Mouse (Mus musculus) MEL (cell line): ENCODE results near the gene Phf5a.

Source experiments
- CHD1 ChIP-seq: IDR thresholded peaks from 2 replicates; pipeline ENCODE4 v1.6.1; 2012; ENCODE audit warnings: low read depth, mild to moderate bottlenecking, inconsistent platforms, low read length, improper control_type of control experiment
- CTCF ChIP-seq, 3 experiments: IDR thresholded peaks in 2 of 3; conservative IDR thresholded peaks in 1 of 3; 2 replicates each; pipeline ENCODE4 v1.5.1; 2011 to 2012; ENCODE audit warnings: low read length in 3 of 3, low read depth in 2 of 3, mild to moderate bottlenecking in 2 of 3, improper control_type of control experiment in 1 of 3, inconsistent platforms in 1 of 3, mixed read lengths in 1 of 3, moderate library complexity in 1 of 3; ENCODE audit not compliant: control insufficient read depth in 1 of 3, insufficient read depth in 1 of 3, poor library complexity in 1 of 3, severe bottlenecking in 1 of 3
- HCFC1 ChIP-seq: IDR thresholded peaks from 2 replicates; pipeline ENCODE4 v1.6.1; 2012; ENCODE audit warnings: low read depth, mild to moderate bottlenecking, inconsistent platforms, low read length, improper control_type of control experiment, moderate library complexity
- POLR2A ChIP-seq, 2 experiments: IDR thresholded peaks; 2 replicates each; pipeline ENCODE4 v1.6.1; 2011 to 2012; ENCODE audit warnings: low read length in 2 of 2, mild to moderate bottlenecking in 2 of 2, control low read depth in 1 of 2, improper control_type of control experiment in 1 of 2, low read depth in 1 of 2, moderate library complexity in 1 of 2; ENCODE audit not compliant: control insufficient read depth in 1 of 2, insufficient read depth in 1 of 2, poor library complexity in 1 of 2
- RAD21 ChIP-seq: IDR thresholded peaks from 2 replicates; pipeline ENCODE4 v1.6.1; 2011; ENCODE audit warnings: mild to moderate bottlenecking, low read depth, low read length, improper control_type of control experiment
- TAL1 ChIP-seq: IDR thresholded peaks from 2 replicates; pipeline ENCODE4 v1.6.1; 2012; ENCODE audit warnings: mild to moderate bottlenecking, inconsistent platforms, low read length, moderate library complexity, mixed read lengths
- TBP ChIP-seq: IDR thresholded peaks from 2 replicates; pipeline ENCODE4 v1.8.0; 2011; ENCODE audit warnings: low read depth, low read length, improper control_type of control experiment
- USF2 ChIP-seq, 2 experiments: IDR thresholded peaks; 2 replicates each; pipeline ENCODE4 v1.6.1; 2011 to 2012; ENCODE audit warnings: improper control_type of control experiment in 2 of 2, low read length in 2 of 2, borderline replicate concordance in 1 of 2, inconsistent platforms in 1 of 2, low read depth in 1 of 2, mild to moderate bottlenecking in 1 of 2; ENCODE audit not compliant: insufficient read depth in 1 of 2
- ZC3H11A ChIP-seq: IDR thresholded peaks from 2 replicates; pipeline ENCODE4 v1.6.1; 2012; ENCODE audit warnings: low read depth, mild to moderate bottlenecking, inconsistent platforms, low read length, improper control_type of control experiment

- TF ChIP-seq CHD1 (0 out of 2 replicates have a peak, but pooled peaks have one; percentile 70), TBP (peak; percentile 87), CTCF (IDR thresholded peaks at IDR 0.05 in 2 of 3, conservative IDR thresholded peaks at IDR 0.05 in 1 of 3; ENCODE audit: control insufficient read depth in 1 of 3, insufficient read depth in 1 of 3, low read depth in 2 of 3, low read length in 3 of 3, poor library complexity in 1 of 3, severe bottlenecking in 1 of 3) (no peak), RAD21 (no peak), TAL1 (no peak), POLR2A (IDR thresholded peaks at IDR 0.05; ENCODE audit: control insufficient read depth in 1 of 2, insufficient read depth in 1 of 2, low read depth in 1 of 2, low read length in 2 of 2, poor library complexity in 1 of 2) (peak; percentile 30 to 81; a peak in 2 of 4 replicates), ZC3H11A (no peak), HCFC1 (peak; percentile 89), USF2 (IDR thresholded peaks at IDR 0.05; ENCODE audit: borderline replicate concordance in 1 of 2, insufficient read depth in 1 of 2, low read depth in 1 of 2, low read length in 2 of 2) (no peak)
Observed at GRCm38 (mm10) chr15:81871604-81872261, at the start of gene Phf5a.
